Mouse (Mus musculus) lung, postnatal 0 days (tissue): ENCODE measurements around the gene BC004004. TPM values are rescaled to one million over a fixed set of nuclear protein-coding genes. Genes with fewer than 3 reads are reported as not detected.

Experiments
- ATAC-seq: fragments of 200-750 bp; cut with Nextera tagmentation; 2 replicates; pipeline ENCODE4 v1.8.0; 2017; ENCODE audit warnings: moderate library complexity
- DNase-seq: peaks from one replicate; pipeline ENCODE4 v3.0.0-alpha.2; 2016; ENCODE audit warnings: low spot score
- H3K27ac ChIP-seq: fragments of 300-500 bp; sonication (generic); 2 replicates; pipeline ENCODE4 v1.5.1; 2014; ENCODE audit warnings: antibody characterized with exemption, mild to moderate bottlenecking, low read length, mixed read lengths
- H3K27me3 ChIP-seq: fragments of 300-500 bp; sonication (generic); replicated peaks from 2 replicates; pipeline ENCODE4 v1.6.1; 2014; ENCODE audit warnings: low read length, mixed read lengths; ENCODE audit not compliant: insufficient read depth
- H3K36me3 ChIP-seq: fragments of 300-500 bp; sonication (generic); 2 replicates; pipeline ENCODE4 v1.6.1; 2014; ENCODE audit warnings: low read length, mixed read lengths; ENCODE audit not compliant: insufficient read depth
- H3K4me1 ChIP-seq: fragments of 300-500 bp; sonication (generic); 2 replicates; pipeline ENCODE4 v1.6.1; 2014; ENCODE audit warnings: antibody characterized with exemption, low read depth, low read length, mixed read lengths; ENCODE audit not compliant: insufficient read depth
- H3K4me2 ChIP-seq: fragments of 300-500 bp; sonication (generic); replicated peaks from 2 replicates; pipeline ENCODE4 v1.6.1; 2014; ENCODE audit warnings: low read depth, mild to moderate bottlenecking, low read length, moderate library complexity, mixed read lengths
- H3K4me3 ChIP-seq: fragments of 300-500 bp; sonication (generic); 2 replicates; pipeline ENCODE4 v1.5.1; 2014; ENCODE audit warnings: low read depth, low read length
- H3K9ac ChIP-seq: fragments of 300-500 bp; sonication (generic); replicated peaks from 2 replicates; pipeline ENCODE4 v1.6.1; 2014; ENCODE audit warnings: low read depth, mild to moderate bottlenecking
- H3K9me3 ChIP-seq: fragments of 300-500 bp; sonication (generic); 2 replicates; pipeline ENCODE4 v1.6.1; 2016; ENCODE audit warnings: low read length, mixed read lengths
- CTCF ChIP-seq: IDR thresholded peaks from 2 replicates; pipeline ENCODE4 v1.5.1; 2016; ENCODE audit warnings: antibody characterized with exemption, mild to moderate bottlenecking
- EP300 ChIP-seq: IDR thresholded peaks from 2 replicates; pipeline ENCODE4 v1.6.1; 2016; ENCODE audit warnings: antibody characterized with exemption, mild to moderate bottlenecking, control low read depth
- WGBS: fragments of 180-500 bp; shearing (Covaris S2); extraction: QIAGEN DNeasy Blood & Tissue Kit; methylation state at CpG from one replicate; pipeline ENCODE4 v1.1.7; 2014; 5-methylcytosine and 5-hydroxymethylcytosine counted together
- polyA plus RNA-seq: library from polyadenylated mRNA; unstranded; fragments of >200 nt; fragmentation: Nextera tagmentation; extraction: Ambion mirVana; gene quantifications from 2 replicates; pipeline ENCODE4 v1.2.1, GENCODE M21; 2015

Gene BC004004
- polyA plus RNA-seq, 1 experiment from 2014 or later: 109 TPM

DNA sequence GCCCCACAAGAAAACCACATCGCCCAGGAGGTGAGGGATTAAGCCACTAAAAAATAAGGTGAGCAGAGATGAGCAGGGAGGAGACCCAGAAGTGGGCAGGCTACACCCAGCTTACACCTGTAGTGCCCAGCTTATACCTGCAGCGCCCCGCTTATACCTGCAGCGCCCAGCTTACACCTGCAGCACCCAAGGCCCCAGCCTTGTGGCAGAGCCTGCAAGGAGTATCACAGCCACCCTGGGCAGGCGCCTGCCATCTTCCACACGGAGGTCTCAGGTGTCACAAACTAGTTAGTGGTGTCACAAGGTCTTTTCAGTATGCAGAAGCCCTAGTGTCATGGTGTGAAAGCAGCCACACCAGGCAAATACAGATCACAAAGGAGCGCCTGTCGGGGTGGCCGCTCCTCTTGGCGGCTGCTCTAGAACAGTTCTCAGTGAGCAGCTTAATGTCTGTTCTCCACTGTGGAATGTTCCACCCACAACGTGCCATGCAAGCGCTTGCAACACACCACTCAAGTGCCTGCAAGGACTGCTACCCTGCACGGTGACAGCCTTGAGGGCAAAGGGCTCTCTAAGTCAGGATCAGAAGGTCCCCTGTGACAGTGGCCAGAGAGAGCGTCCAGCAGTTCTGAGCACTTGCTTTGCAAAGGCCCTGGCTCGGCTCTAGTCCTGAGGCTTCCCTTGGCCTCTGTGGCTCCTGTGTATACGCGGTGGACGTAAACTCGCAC is 67.8 kb downstream of the BC004004 start:
- DNase-seq: peak; percentile 64
- no peak overlapping the region for H3K4me2 ChIP-seq
- peak; percentile 45 for ATAC-seq
- WGBS: 78% methylated on average over 19 of the region's 19 CpGs
- no peak overlapping the region for H3K4me3 ChIP-seq
- H3K27me3 ChIP-seq: no peaks in the 10 kb centered on the region
- H3K9ac ChIP-seq: no peak overlapping the region
- peaks cover 56% of the 10 kb centered on the region for H3K36me3 ChIP-seq
- TF ChIP-seq CTCF (no peak), EP300 (no peak)
- H3K9me3 ChIP-seq: no peaks in the 10 kb centered on the region
- 0 out of 2 replicates have a peak overlapping the region, but pooled peaks have one; percentile 32 for H3K27ac ChIP-seq
- peaks cover 10% of the 10 kb centered on the region; the same call in 1 of the 2 replicates for H3K4me1 ChIP-seq

DNA sequence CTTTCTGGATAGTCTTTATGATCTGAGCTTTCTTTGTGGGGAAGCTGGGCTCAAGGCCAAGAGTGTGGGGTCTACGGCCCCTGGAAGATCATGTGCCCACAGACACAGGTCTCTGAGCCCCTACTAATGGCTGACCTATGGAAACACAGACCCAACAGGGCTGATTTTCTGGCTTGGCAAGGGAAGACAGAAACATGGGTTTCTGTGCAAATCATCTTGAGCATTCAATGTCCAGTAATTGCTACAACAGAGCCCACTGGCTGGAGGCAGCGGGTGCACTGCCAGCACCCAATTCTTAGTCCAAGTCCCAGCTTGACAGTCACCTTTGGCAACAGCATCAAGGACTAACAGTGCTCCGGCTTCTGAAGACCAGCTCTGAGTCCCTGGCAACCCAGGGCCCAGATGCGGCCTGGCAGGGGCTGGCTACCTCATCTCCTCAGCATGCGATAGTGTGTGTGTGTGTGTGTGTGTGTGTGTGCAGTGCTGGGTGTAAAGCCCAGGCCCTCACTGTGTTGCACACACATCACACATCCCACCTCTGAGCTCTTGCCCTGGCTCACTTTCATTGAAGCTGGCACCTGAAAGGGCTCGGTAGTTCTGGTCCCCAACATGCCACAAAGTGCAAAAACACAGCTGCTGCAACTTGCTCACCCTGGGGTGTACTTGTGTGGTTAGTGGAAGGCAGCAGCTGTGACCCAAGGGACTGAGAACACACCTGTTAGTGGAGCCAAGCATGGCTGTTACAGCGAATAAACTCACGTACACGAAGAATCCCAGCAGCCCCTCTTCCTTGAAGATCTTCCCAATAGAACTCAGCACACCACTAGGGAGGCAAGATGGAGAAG is 69.6 kb downstream of the BC004004 start:
- ATAC-seq: no peak
- Histone ChIP-seq H3K27me3 (no peaks in the 10 kb centered on the region), H3K4me3 (no peak overlapping the region), H3K9me3 (no peaks in the 10 kb centered on the region), H3K36me3 (peaks cover 45% of the 10 kb centered on the region), H3K4me1 (peaks cover 25% of the 10 kb centered on the region), H3K4me2 (no peak overlapping the region), H3K9ac (no peak overlapping the region), H3K27ac (no peak overlapping the region)
- no peak for TF ChIP-seq CTCF
- no peak for TF ChIP-seq EP300
- no peak for DNase-seq
- 88% methylated on average over 9 of the region's 9 CpGs for WGBS

GRCm38 (mm10) chr17:29339170-29339768 is 70.7 kb downstream of the BC004004 start:
- DNase-seq: no peak
- Histone ChIP-seq H3K36me3 (peaks cover 37% of the 10 kb centered on the region), H3K27ac (no peak overlapping the region), H3K27me3 (no peaks in the 10 kb centered on the region), H3K4me1 (peaks cover 25% of the 10 kb centered on the region), H3K4me3 (no peak overlapping the region), H3K9ac (no peak overlapping the region), H3K4me2 (no peak overlapping the region), H3K9me3 (no peaks in the 10 kb centered on the region)
- no peak for TF ChIP-seq EP300
- no peak for TF ChIP-seq CTCF
- ATAC-seq: no peak
- 69% methylated on average over 11 of the region's 11 CpGs for WGBS

- H3K36me3 ChIP-seq: peaks cover 29% of the 10 kb centered on the region
- ATAC-seq (peak; percentile 58), DNase-seq (peak; percentile 91)
- peak overlapping the region; percentile 43; the same call in 1 of the 2 replicates for H3K4me2 ChIP-seq
- H3K27ac ChIP-seq: peak overlapping the region; percentile 92
- H3K4me1 ChIP-seq: peaks cover 25% of the 10 kb centered on the region
- no peak overlapping the region for H3K9ac ChIP-seq
- H3K9me3 ChIP-seq: no peaks in the 10 kb centered on the region
- TF ChIP-seq CTCF (no peak), EP300 (peak; percentile 63; the same call in 1 of the 2 replicates)
- no peaks in the 10 kb centered on the region for H3K27me3 ChIP-seq
- no peak overlapping the region for H3K4me3 ChIP-seq
- 61% methylated on average over 18 of the region's 18 CpGs for WGBS
Measured at GRCm38 (mm10) chr17:29340406-29341261, 72.0 kb downstream of the BC004004 start.

GRCm38 (mm10) chr17:29341591-29342003 is 73.0 kb downstream of the BC004004 start:
- 12% methylated on average over 9 of the region's 9 CpGs for WGBS
- Histone ChIP-seq H3K4me2 (peak overlapping the region; percentile 43), H3K27ac (peak overlapping the region; percentile 92), H3K9me3 (no peaks in the 10 kb centered on the region), H3K27me3 (no peaks in the 10 kb centered on the region), H3K4me1 (peaks cover 25% of the 10 kb centered on the region), H3K9ac (no peak overlapping the region), H3K36me3 (peaks cover 20% of the 10 kb centered on the region), H3K4me3 (no peak overlapping the region)
- DNase-seq (peak; percentile 90), ATAC-seq (peak; percentile 65)
- TF ChIP-seq CTCF (peak; percentile 54), EP300 (no peak; the same call in 1 of the 2 replicates)
